Mouse (Mus musculus) midbrain, embryonic 15.5 days (tissue): ENCODE data around the gene Selenos. TPM values are rescaled to one million over a fixed set of nuclear protein-coding genes. Genes with fewer than 3 reads are reported as not detected.
"Not testable (repeated sequence)": the region's sequence is repeated elsewhere in the genome, so short reads cannot be mapped to it uniquely, and the experiment has no call there.

Source experiments
- ATAC-seq: fragments of 200-750 bp; cut with Nextera tagmentation; replicated peaks from 2 replicates; pipeline ENCODE4 v1.8.0; 2017; ENCODE audit warnings: moderate TSS enrichment
- H3K27ac ChIP-seq: fragments of 300-500 bp; sonication (generic); 2 replicates; pipeline ENCODE4 v1.5.1; 2015; ENCODE audit warnings: mild to moderate bottlenecking, inconsistent platforms
- H3K27me3 ChIP-seq: fragments of 300-500 bp; sonication (generic); replicated peaks from 2 replicates; pipeline ENCODE4 v1.6.1; 2015; ENCODE audit warnings: inconsistent platforms
- H3K36me3 ChIP-seq: fragments of 300-500 bp; sonication (generic); replicated peaks from 2 replicates; pipeline ENCODE4 v1.6.1; 2015; ENCODE audit warnings: inconsistent platforms
- H3K4me1 ChIP-seq: fragments of 300-500 bp; sonication (generic); 2 replicates; pipeline ENCODE4 v1.6.1; 2015; ENCODE audit warnings: inconsistent platforms
- H3K4me2 ChIP-seq: fragments of 300-500 bp; sonication (generic); 2 replicates; pipeline ENCODE4 v1.6.1; 2015; ENCODE audit warnings: inconsistent platforms, mild to moderate bottlenecking, moderate library complexity
- H3K4me3 ChIP-seq: fragments of 300-500 bp; sonication (generic); 2 replicates; pipeline ENCODE4 v1.5.1; 2015; ENCODE audit warnings: mild to moderate bottlenecking, inconsistent platforms
- H3K9ac ChIP-seq: fragments of 300-500 bp; sonication (generic); 2 replicates; pipeline ENCODE4 v1.6.1; 2015; ENCODE audit warnings: mild to moderate bottlenecking, inconsistent platforms
- H3K9me3 ChIP-seq: fragments of 300-500 bp; sonication (generic); 2 replicates; pipeline ENCODE4 v1.6.1; 2016; ENCODE audit warnings: inconsistent platforms
- WGBS: fragments of 180-500 bp; shearing (Covaris S2); methylation state at CpG from one replicate; pipeline ENCODE4 v1.1.7; 2015; ENCODE audit warnings: mixed read lengths; 5-methylcytosine and 5-hydroxymethylcytosine counted together
- polyA plus RNA-seq: library from polyadenylated mRNA; unstranded; fragments of >200 nt; fragmentation: Nextera tagmentation; extraction: Ambion mirVana; gene quantifications from 2 replicates; pipeline ENCODE4 v1.2.1, GENCODE M21; 2015

Selenos gene
- polyA plus RNA-seq, 1 experiment from 2014 or later: 80.2 TPM

GRCm38 (mm10) chr7:66053946-66054483 is 25.4 kb upstream of the Selenos start:
- 89% methylated on average over 4 of the region's 4 CpGs for WGBS
- H3K9me3 ChIP-seq: no peaks in the 10 kb centered on the region
- H3K4me2 ChIP-seq: no peak overlapping the region
- H3K4me1 ChIP-seq: no peaks in the 10 kb centered on the region
- H3K27me3 ChIP-seq: 0 out of 2 replicates have a peak, but pooled peaks cover 3% of the 10 kb centered on the region
- no peak overlapping the region for H3K27ac ChIP-seq
- no peaks in the 10 kb centered on the region for H3K36me3 ChIP-seq
- no peak for ATAC-seq
- no peak overlapping the region for H3K9ac ChIP-seq
- H3K4me3 ChIP-seq: no peak overlapping the region

GRCm38 (mm10) chr7:66055356-66055755 is 24.1 kb upstream of the Selenos start:
- not testable (repeated sequence) for H3K9ac ChIP-seq, H3K4me1 ChIP-seq, H3K4me2 ChIP-seq, H3K36me3 ChIP-seq, H3K4me3 ChIP-seq, H3K27me3 ChIP-seq, H3K9me3 ChIP-seq, H3K27ac ChIP-seq, ATAC-seq
- WGBS: 14% methylated on average over 2 of the region's 2 CpGs

- H3K9ac ChIP-seq: peak within 1 kb of the TSS; percentile 99; the same call in 1 of the 2 replicates
These were observed 20.7 kb upstream of the Selenos start, which contains the start of gene Snrpa1 for GRCm38 (mm10) chr7:66058703-66059102. Gene Snrpa1 (plus strand): TSS chr7:66059003.

DNA sequence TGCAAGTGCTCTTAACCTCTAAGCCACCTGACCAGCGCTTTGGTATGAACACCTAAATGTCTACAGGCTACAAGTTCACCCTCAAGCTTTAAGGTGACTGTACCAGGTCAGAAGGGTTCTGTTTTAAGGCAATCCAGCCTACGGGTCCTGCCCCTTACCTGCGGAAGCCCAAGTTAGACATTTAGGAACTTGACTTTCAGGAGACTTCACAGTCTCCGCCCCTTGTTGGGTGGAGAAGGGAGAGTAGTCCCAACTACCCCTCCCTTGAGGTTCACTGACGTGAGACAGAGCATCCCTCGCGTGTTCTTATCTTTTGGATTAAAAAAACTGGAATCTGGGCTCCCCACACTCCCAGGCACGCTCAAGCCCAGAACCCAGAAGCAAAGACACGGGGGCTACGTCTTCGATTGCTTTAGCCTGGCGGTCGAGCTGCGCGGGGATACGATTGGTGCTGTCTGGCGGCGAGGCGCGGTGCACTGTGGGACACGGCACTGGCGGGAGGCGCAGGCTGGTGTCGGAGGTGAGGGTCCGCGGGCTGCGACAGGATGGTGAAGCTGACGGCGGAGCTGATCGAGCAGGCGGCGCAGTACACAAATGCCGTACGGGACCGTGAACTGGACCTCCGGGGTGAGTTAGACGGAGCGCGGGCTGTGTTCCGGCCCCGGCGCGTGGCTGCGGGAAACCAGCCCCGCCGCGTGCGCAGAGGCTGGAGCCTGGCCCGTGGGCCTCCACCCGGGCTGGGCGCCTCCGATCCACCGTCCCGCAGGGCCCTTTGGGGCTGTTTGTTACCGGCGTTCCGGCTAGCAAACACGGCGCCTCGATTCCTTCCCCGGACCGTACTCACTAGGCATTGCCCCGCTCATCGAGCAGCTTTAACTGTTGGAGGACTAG is 19.1 kb upstream of the Selenos start:
- Histone ChIP-seq H3K4me2 (peak overlapping the region; percentile 84), H3K4me1 (peaks cover 21% of the 10 kb centered on the region), H3K4me3 (peak overlapping the region; percentile 100), H3K9ac (peak overlapping the region; percentile 99), H3K27me3 (0 out of 2 replicates have a peak, but pooled peaks cover 3% of the 10 kb centered on the region), H3K9me3 (no peaks in the 10 kb centered on the region), H3K27ac (peak overlapping the region; percentile 74), H3K36me3 (peaks cover 3% of the 10 kb centered on the region; the same call in 1 of the 2 replicates)
- under 1% methylated on average over 64 of the region's 64 CpGs for WGBS
- ATAC-seq: peak; percentile 96

More at GRCm38 (mm10) chr7:66058703-66059102, 20.7 kb upstream of the Selenos start, which contains the start of gene Snrpa1:
- no peaks in the 10 kb centered on the region for H3K9me3 ChIP-seq
- 0 out of 2 replicates have a peak, but pooled peaks cover 3% of the 10 kb centered on the region for H3K27me3 ChIP-seq
- peak within 1 kb of the TSS; percentile 100 for H3K4me3 ChIP-seq
- ATAC-seq: no peak
- H3K36me3 ChIP-seq: no peaks in the 10 kb centered on the region; the same call in 1 of the 2 replicates
- WGBS: 70% methylated on average over 1 of the region's 1 CpGs
- H3K4me2 ChIP-seq: peak within 1 kb of the TSS; percentile 84
- no peak within 1 kb of the TSS for H3K27ac ChIP-seq
- H3K4me1 ChIP-seq: peaks cover 21% of the 10 kb centered on the region

DNA sequence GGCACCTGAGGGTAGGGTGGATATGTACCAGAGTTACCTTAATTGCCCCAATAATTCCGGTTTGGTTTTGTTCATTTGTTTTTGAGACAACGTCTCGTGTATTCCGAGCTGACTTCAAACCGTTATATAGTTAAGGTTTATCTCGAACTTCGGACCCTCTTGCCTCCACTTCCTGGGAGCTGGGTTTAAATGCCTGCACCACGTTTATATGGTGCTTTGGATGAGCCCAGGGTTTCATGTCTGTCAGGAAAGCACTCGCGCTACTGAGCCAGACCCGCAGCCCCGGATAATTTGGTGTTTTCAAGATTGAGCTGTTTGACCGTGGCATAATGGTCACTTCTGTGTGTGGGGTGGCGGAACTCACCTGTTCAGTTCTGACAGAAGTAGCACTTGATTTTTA is 18.4 kb upstream of the Selenos start:
- H3K9ac ChIP-seq: peak overlapping the region; percentile 99
- WGBS: 2% methylated on average over 14 of the region's 14 CpGs
- no peak overlapping the region for H3K27ac ChIP-seq
- peaks cover 3% of the 10 kb centered on the region; the same call in 1 of the 2 replicates for H3K36me3 ChIP-seq
- H3K4me2 ChIP-seq: peak overlapping the region; percentile 84
- H3K9me3 ChIP-seq: no peaks in the 10 kb centered on the region
- ATAC-seq: no peak
- peak overlapping the region; percentile 100 for H3K4me3 ChIP-seq
- H3K4me1 ChIP-seq: peaks cover 21% of the 10 kb centered on the region
- 0 out of 2 replicates have a peak, but pooled peaks cover 3% of the 10 kb centered on the region for H3K27me3 ChIP-seq

DNA sequence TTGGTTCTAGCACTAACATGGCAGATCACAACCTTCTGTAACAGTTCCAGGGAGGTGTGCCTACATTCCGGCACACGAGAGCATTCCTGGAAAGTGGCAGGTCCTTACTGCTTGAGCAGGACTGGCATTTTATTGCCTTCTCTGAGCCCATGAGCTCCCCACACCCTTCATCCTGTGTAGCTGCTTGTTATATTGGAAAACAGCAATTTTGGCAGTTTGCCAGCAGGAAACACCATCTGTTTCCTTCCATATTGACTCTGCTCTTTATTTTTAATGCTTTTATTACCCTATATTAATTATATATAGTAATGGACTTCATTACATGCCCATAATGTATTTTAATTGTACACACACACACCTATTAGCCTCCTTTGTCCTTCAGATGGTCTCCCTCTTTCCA is 3.0 kb upstream of the Selenos start:
- 82% methylated on average over 2 of the region's 2 CpGs for WGBS
- Histone ChIP-seq H3K27ac (no peak overlapping the region), H3K4me1 (peaks cover 20% of the 10 kb centered on the region), H3K4me3 (no peak overlapping the region), H3K9me3 (no peaks in the 10 kb centered on the region), H3K9ac (no peak overlapping the region), H3K27me3 (no peaks in the 10 kb centered on the region), H3K36me3 (peaks cover 36% of the 10 kb centered on the region), H3K4me2 (no peak overlapping the region)
- ATAC-seq: no peak

GRCm38 (mm10) chr7:66080231-66080613 is 773 bp downstream of the Selenos start:
- 30% methylated on average over 5 of the region's 5 CpGs for WGBS
- Histone ChIP-seq H3K27ac (no peak overlapping the region), H3K9ac (peak overlapping the region; percentile 78), H3K4me3 (peak overlapping the region; percentile 89), H3K4me2 (peak overlapping the region; percentile 64), H3K36me3 (peaks cover 18% of the 10 kb centered on the region), H3K9me3 (no peaks in the 10 kb centered on the region), H3K27me3 (no peaks in the 10 kb centered on the region), H3K4me1 (peaks cover 24% of the 10 kb centered on the region)
- ATAC-seq: no peak

GRCm38 (mm10) chr7:66083757-66084156 is 4.3 kb downstream of the Selenos start:
- WGBS: 90% methylated on average over 6 of the region's 6 CpGs
- Histone ChIP-seq H3K4me3 (no peak overlapping the region), H3K9ac (no peak overlapping the region), H3K9me3 (no peaks in the 10 kb centered on the region), H3K27ac (no peak overlapping the region), H3K36me3 (peaks cover 31% of the 10 kb centered on the region), H3K4me1 (peaks cover 22% of the 10 kb centered on the region), H3K4me2 (no peak overlapping the region), H3K27me3 (no peaks in the 10 kb centered on the region)
- ATAC-seq: no peak

DNA sequence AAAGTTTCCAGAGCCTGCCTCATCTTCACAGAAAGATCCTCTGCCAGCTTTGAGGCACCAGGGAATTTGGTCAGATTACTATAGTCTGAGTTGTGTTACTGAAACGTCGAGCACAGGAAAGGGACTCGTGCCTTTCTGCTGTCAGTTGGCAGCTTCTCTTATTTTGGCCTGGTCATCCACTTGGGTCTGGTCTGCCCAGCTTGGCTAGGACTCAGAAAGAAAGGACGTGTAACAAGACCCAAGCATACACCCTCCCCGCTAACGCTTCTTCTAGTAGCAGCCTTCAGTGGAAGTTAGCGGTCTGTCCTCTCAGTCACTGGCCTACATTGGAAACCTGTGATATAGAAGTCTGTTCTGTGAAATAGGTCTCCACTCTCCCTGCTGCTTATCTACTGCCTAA is 5.1 kb downstream of the Selenos start:
- no peak overlapping the region for H3K27ac ChIP-seq
- no peak for ATAC-seq
- peaks cover 19% of the 10 kb centered on the region for H3K4me1 ChIP-seq
- H3K4me3 ChIP-seq: no peak overlapping the region
- H3K27me3 ChIP-seq: no peaks in the 10 kb centered on the region
- WGBS: 85% methylated on average over 7 of the region's 7 CpGs
- H3K36me3 ChIP-seq: peaks cover 38% of the 10 kb centered on the region
- no peak overlapping the region for H3K9ac ChIP-seq
- no peak overlapping the region for H3K4me2 ChIP-seq
- no peaks in the 10 kb centered on the region for H3K9me3 ChIP-seq

DNA sequence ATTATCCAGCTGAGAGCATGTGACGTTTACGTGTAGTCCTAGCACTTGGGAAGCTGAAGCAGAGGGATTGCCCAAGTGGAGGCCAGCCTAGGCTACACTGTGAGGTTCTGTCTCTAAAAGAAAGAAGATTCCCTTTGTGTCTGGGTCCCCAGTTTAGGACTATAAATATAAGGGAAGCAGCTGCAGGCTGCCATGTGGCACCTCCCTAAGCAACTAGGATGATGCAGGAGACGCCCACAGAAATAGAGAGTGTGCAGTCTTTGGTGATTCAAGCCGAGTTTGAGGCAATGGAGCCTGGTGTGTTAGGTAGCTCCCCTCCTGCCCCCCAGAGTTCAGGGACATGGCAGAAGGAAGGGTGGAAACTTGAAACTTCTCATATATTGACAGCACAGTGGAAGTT is 8.2 kb downstream of the Selenos start:
- Histone ChIP-seq H3K27ac (no peak overlapping the region), H3K4me3 (no peak overlapping the region), H3K27me3 (no peaks in the 10 kb centered on the region), H3K9me3 (no peaks in the 10 kb centered on the region), H3K4me2 (no peak overlapping the region), H3K36me3 (peaks cover 46% of the 10 kb centered on the region), H3K4me1 (no peaks in the 10 kb centered on the region), H3K9ac (no peak overlapping the region)
- no peak for ATAC-seq
- WGBS: 93% methylated on average over 4 of the region's 4 CpGs

GRCm38 (mm10) chr7:66088077-66088476 is 8.6 kb downstream of the Selenos start:
- Histone ChIP-seq H3K27ac (no peak overlapping the region), H3K27me3 (no peaks in the 10 kb centered on the region), H3K4me1 (no peaks in the 10 kb centered on the region), H3K9ac (no peak overlapping the region), H3K9me3 (no peaks in the 10 kb centered on the region), H3K4me3 (no peak overlapping the region), H3K4me2 (no peak overlapping the region), H3K36me3 (peaks cover 46% of the 10 kb centered on the region)
- WGBS: 91% methylated on average over 2 of the region's 2 CpGs
- no peak for ATAC-seq

DNA sequence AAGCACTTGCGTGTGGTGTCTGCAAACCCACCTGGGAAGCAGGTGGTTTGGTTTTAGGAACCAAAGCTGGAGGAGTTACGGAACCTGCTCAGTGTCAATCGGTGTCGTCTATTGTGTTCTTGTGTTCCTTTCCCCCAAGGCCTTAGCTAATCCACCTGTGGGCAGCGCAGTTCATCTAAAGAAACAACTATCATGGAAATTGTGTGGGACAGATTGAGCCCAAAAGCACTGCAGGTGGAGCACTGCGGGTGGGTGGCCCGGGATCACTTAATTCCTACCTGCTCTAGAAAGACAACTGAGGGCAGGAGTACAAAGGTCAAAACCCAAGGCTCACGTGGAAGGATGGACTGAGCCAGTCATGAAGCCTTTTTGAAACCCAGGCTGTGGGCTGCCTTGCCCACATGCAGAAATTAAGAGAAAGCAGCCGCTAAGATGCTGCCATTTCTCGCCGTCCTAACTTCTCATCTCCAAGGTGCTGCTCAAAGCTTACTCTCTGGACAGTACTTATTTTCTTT is 11.3 kb downstream of the Selenos start:
- ATAC-seq: no peak
- Histone ChIP-seq H3K27ac (no peak overlapping the region), H3K36me3 (peaks cover 34% of the 10 kb centered on the region; the same call in 1 of the 2 replicates), H3K27me3 (no peaks in the 10 kb centered on the region), H3K4me2 (no peak overlapping the region), H3K9ac (no peak overlapping the region), H3K4me3 (no peak overlapping the region), H3K4me1 (no peaks in the 10 kb centered on the region), H3K9me3 (no peaks in the 10 kb centered on the region)
- WGBS: 81% methylated on average over 11 of the region's 11 CpGs
